Mouse (Mus musculus) inflammation-experienced regulatory T-cells, adult 16 weeks (primary cell): Measurements from ENCODE around the gene Tmem151b. TPM values are rescaled to one million over a fixed set of nuclear protein-coding genes. Genes with fewer than 3 reads are reported as not detected.

Experiments
- polyA plus RNA-seq: library from polyadenylated mRNA; unstranded; fragments of 100-300 nt; shearing (Covaris generic); gene quantifications from one replicate; pipeline ENCODE4 v1.2.1, GENCODE M21; 2017

The Tmem151b gene
- polyA plus RNA-seq = not detected

DNA sequence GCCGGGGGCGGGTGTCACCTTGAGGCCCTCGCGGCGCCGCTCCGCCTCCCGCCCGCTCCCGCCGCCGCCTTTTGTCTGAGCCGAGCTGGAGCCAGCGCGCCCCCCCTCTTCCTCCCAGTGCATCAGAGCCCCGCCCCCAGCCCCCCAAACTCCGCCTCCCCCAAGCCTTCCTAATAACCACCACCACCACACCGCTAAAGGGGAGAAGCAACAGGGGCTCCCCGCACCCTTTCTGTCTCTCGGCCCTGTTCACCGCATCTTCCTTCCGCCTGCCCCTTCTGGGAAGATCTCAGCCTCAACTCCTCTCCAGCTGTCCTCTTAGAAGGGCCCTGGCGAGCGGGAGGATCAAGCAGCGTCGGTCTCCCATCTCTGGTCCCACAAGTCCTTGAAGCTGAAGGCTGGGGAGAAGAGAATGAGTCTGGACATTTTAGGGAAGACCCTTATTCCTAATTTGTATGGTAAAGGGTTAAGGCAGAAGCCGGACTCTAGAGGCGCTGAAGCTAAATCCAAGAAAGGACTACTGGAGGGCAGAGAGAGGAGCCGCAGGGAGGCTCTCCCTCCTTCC, at the start of gene Tmem151b:
TSS of gene Tmem151b (minus strand) at position 61 of the 565 bp plus-strand sequence.

DNA sequence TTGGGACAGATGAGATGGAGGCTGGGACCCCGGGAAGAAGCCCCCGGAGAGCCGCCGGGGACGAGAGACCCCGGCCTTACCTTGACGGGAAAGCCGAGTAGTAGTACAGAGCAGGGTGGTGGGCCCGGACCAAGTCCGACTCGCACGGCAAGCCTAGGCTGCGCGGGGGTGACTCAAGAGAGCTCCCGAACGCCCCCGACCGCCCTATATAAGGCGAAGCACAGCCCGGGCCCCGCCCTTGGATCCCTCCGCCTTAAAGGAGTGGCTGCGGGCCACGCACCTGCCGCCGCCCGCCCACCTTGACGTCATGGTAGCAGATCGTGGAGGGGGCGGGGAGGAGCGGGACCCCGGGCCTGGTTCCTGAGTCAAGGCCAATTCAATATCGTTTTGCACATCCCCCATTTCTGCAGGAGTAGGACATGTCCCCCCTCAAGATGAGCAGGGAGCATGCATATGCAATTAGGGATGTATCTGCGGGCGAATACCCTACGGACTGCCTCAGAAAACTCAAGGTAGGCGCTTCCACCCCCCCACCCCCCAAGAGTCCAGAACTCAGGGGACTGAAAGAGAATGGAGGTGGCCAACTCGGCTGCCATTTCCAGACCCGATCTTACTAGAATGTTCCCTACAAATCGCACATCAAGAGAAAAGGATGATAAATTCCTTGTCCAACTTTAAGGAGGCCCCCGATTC, 23.8 kb upstream of the Tmem151b start, which contains the start of gene Hsp90ab1:
TSS of gene Hsp90ab1 (minus strand) at position 185 of the 693 bp plus-strand sequence.

DNA sequence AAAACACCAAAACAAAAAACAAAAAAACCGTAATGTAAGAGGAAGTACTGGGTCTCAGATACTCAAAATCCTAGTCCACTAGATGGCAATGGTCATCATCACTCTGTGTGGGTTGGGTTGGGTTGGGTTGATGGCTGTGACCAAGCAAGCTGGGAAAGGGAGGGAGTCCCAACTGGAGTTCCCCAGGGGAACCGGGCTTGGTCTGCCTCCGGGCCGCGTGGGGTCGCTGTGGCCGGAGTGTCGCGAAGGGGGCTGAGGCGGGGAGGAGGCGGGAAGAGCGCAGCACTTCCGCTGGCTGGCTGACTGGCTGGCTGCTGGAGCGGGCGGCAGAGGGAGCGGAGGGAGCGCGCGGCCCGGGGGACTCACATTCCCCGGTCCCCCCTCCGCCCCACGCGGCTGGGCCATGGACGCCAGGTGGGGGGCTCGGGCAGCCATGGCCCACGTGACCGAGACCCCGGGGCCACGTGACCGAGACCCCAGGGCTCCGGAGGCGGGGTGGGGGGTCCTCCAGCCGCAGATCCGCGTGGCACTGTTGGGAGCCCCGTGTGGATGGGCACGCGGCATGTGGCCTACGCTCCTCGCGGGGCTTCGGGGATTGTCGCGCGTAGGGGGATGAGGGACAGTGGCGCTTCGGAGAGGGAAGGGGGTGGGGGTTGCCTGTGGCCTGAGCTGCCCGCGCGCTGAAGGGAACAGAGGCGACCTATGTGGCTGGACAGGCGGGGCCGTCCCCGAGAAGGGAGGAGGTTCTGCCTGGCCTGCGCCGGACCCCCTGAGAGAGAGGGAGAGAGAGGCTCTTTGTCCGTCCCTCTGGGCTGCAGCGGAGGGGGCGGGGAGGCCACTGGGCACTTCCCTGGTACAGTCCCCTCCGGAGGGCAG, 14.4 kb upstream of the Tmem151b start, which contains the start of gene Slc35b2:
TSS of gene Slc35b2 (plus strand) at position 220 of the 876 bp plus-strand sequence.

DNA sequence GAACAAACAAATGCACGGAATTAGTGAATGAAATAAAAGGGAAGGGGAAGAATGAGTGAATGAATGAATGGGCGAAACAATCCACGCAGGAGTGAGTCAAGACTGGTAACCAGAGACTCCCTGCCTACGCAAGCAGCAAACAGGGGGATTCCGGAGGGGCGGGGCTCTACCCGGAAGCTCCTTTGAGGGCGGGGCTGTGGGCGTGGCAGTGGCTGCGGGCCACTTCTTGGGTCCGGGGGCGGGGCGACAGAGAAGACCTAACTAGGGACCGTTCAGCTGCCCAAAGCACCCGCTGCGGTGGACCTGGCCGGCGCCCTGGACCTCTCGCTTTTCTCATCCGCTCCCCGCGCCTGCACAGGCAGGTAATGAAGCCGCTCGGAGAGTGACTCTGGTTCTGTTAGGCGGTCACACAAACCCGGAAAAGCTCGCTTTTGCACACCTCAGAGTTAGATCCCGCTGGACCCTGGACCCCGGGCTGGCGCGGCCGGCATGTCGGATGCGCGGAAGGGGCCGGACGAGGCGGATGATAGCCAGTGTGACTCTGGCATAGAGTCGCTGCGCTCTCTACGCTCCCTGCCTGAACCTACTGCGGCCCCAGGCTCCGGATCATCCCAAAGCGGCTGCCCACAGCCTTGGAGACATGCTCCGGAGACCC, 6.1 kb upstream of the Tmem151b start, which contains the start of gene Nfkbie:
TSS of gene Nfkbie (plus strand) at position 252 of the 655 bp plus-strand sequence.

DNA sequence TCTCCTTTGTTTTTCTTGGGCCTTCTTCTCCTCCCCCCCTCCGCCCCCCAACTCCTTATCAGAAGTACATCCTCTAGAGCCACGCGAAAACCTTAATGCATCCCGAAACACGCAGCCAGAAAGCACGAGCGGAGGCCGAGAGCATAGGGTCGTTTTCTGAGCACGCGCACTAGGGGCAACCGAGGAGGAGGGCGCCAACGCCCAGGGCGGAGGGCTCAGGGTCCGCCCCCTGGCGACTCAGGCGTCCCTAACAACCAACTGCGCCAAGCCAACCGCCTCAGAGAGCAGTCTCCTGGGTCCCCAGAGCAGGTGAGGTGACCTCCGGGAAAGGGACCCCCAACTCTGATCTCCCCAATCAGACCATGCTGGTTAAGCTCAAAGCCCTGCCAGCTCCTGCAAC, 26.2 kb downstream of the Tmem151b start, which contains the start of gene Tcte1:
TSS of gene Tcte1 (plus strand) at position 172 of the 400 bp plus-strand sequence.

DNA sequence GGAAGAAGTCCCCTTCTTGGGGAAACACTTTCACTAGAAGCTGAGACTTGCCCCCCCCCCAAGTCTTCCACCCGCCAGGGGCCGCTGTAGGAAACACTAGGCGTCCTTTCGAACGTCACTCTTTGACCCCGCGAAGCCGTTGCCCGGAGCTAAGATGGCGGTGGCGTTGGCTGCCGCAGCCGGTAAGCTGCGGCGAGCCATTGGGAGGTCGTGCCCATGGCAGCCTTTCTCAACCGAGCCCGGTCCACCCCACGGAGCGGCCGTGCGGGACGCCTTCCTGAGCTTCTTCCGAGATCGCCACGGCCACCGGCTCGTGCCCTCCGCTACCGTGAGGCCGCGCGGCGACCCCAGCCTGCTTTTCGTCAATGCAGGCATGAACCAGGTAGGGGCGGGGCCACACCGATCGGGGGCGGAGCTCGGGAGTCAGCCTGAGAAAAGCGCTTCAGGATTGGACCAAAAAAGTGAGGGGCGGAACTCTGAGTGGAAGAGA, 42.7 kb downstream of the Tmem151b start, which contains the start of gene Aars2:
TSS of gene Aars2 (plus strand) at position 142 of the 490 bp plus-strand sequence.

Other genes with a start within 250 kb of the Tmem151b start
- gene Cdc5l, start 115.9 kb downstream of the Tmem151b start, polyA plus RNA-seq = 90.5 TPM
- gene Spats1, start 74.3 kb downstream of the Tmem151b start, polyA plus RNA-seq = 0.96 TPM
- 15.1 TPM for gene Aars2, start 42.8 kb downstream of the Tmem151b start, polyA plus RNA-seq
- gene Tcte1, start 26.2 kb downstream of the Tmem151b start, polyA plus RNA-seq = not detected
- gene Nfkbie, start 6.0 kb upstream of the Tmem151b start, polyA plus RNA-seq = 100 TPM
- 98.6 TPM for gene Slc35b2, start 14.2 kb upstream of the Tmem151b start, polyA plus RNA-seq
- gene Hsp90ab1, start 23.6 kb upstream of the Tmem151b start, polyA plus RNA-seq = 879 TPM
- gene Slc29a1, start 49.9 kb upstream of the Tmem151b start, polyA plus RNA-seq = 165 TPM
- gene Mymx, start 52.4 kb upstream of the Tmem151b start, polyA plus RNA-seq = not detected
- gene Capn11, start 109.6 kb upstream of the Tmem151b start, polyA plus RNA-seq = 0.55 TPM
- gene Mrpl14, start 136.6 kb upstream of the Tmem151b start, polyA plus RNA-seq = 79.1 TPM
- gene Tmem63b, start 137.2 kb upstream of the Tmem151b start, polyA plus RNA-seq = 14.5 TPM
- gene 1600014C23Rik, start 184.2 kb upstream of the Tmem151b start, polyA plus RNA-seq = not detected